Mouse (Mus musculus) right cerebral cortex, postnatal 36 days (tissue): ENCODE results near the gene Aldh3a1.

Experiments
- DNase-seq, 2 experiments: peaks; one replicate each; pipeline ENCODE4 v3.0.0; 2022; ENCODE audit warnings: low spot score in 2 of 2, mixed read lengths in 1 of 2

The Aldh3a1 gene

GRCm38 (mm10) chr11:61236015-61236414 is 28.7 kb downstream of the Aldh3a1 start:
- no peak for DNase-seq

- DNase-seq = no peak
Observed at GRCm38 (mm10) chr11:61244406-61244805, 37.1 kb downstream of the Aldh3a1 start.

- no peak for DNase-seq
Observed at GRCm38 (mm10) chr11:61251741-61252140, 44.4 kb downstream of the Aldh3a1 start.

- no peak for DNase-seq
Observed at GRCm38 (mm10) chr11:61252807-61253206, 45.5 kb downstream of the Aldh3a1 start.

GRCm38 (mm10) chr11:61259106-61259505 is 51.8 kb downstream of the Aldh3a1 start:
- DNase-seq = no peak

- DNase-seq = no peak
Observed at GRCm38 (mm10) chr11:61262516-61262915, 55.2 kb downstream of the Aldh3a1 start.

GRCm38 (mm10) chr11:61263841-61264240 is 56.5 kb downstream of the Aldh3a1 start:
- no peak for DNase-seq

- peak; percentile 89 to 93 for DNase-seq
Observed at GRCm38 (mm10) chr11:61266551-61267533, 59.5 kb downstream of the Aldh3a1 start, which contains the start of gene Aldh3a2. Gene Aldh3a2, minus strand, starts transcription at chr11:61267464.
